Mouse (Mus musculus): ENCODE results near the gene 4932411N23Rik. TPM values are rescaled to one million over a fixed set of nuclear protein-coding genes. Genes with fewer than 3 reads are reported as not detected.
"Not testable (repeated sequence)": the region's sequence is repeated elsewhere in the genome, so short reads cannot be mapped to it uniquely, and the experiment has no call there.

4932411N23Rik gene
- total RNA-seq (2015) (not detected in 2 replicates), total RNA-seq (2017) (not detected in 2 replicates)

GRCm38 (mm10) chrX:126815768-126816167 lies at the start of gene 4932411N23Rik:
TSS of gene 4932411N23Rik (minus strand) at chrX:126815868.
- ATAC-seq (replicated peaks; ENCODE audit: poor library complexity), result no peak

- ATAC-seq (replicated peaks; ENCODE audit: poor library complexity), result no peak
Observed at GRCm38 (mm10) chrX:126779895-126780294, 35.8 kb downstream of the 4932411N23Rik start.

- not testable (repeated sequence) for ATAC-seq (replicated peaks; ENCODE audit: poor library complexity)
Observed at GRCm38 (mm10) chrX:126777643-126778042, 38.0 kb downstream of the 4932411N23Rik start.

- ATAC-seq (replicated peaks; ENCODE audit: poor library complexity), result not testable (repeated sequence)
Observed at GRCm38 (mm10) chrX:126774846-126775245, 40.8 kb downstream of the 4932411N23Rik start.

GRCm38 (mm10) chrX:126773511-126773910 lies 42.2 kb downstream of the 4932411N23Rik start:
- ATAC-seq (replicated peaks; ENCODE audit: poor library complexity), result not testable (repeated sequence)

Other genes with a start within 250 kb of the 4932411N23Rik start
- gene Gm382, start 224.1 kb upstream of the 4932411N23Rik start, total RNA-seq (2015), result not detected in 2 replicates
- gene Gm382, start 224.1 kb upstream of the 4932411N23Rik start, total RNA-seq (2017), result not detected in 2 replicates